Mouse (Mus musculus) limb, embryonic 14.5 days (tissue): ENCODE measurements at regions not wholly inside any gene's neighbourhood (a gene's known extent, or its start where the extent isn't known, plus 50 kb on each side); places are given as distances from the start of the nearest gene placed in this dataset.

Source experiments
- ATAC-seq: fragments of 200-750 bp; cut with Nextera tagmentation; 2 replicates; pipeline ENCODE4 v1.8.0; 2017; ENCODE audit warnings: low read depth, moderate number of reproducible peaks, moderate TSS enrichment; ENCODE audit not compliant: low FRiP score
- DNase-seq: peaks from one replicate; pipeline ENCODE4 v3.0.0-alpha.2; 2015; ENCODE audit warnings: low spot score
- H3K27ac ChIP-seq: fragments of 300-500 bp; sonication (generic); replicated peaks from 2 replicates; pipeline ENCODE4 v1.5.1; 2014; ENCODE audit warnings: low read depth, mild to moderate bottlenecking, low read length, moderate library complexity, mixed read lengths
- H3K27me3 ChIP-seq: fragments of 300-500 bp; sonication (generic); 2 replicates; pipeline ENCODE4 v1.6.1; 2014; ENCODE audit warnings: low read length, mixed read lengths; ENCODE audit not compliant: control insufficient read depth, insufficient read depth
- H3K36me3 ChIP-seq: fragments of 300-500 bp; sonication (generic); 2 replicates; pipeline ENCODE4 v1.6.1; 2014; ENCODE audit warnings: mild to moderate bottlenecking, low read length, moderate library complexity, mixed read lengths; ENCODE audit not compliant: control insufficient read depth, insufficient read depth
- H3K4me1 ChIP-seq: fragments of 300-500 bp; sonication (generic); 2 replicates; pipeline ENCODE4 v1.6.1; 2014; ENCODE audit warnings: antibody characterized with exemption, low read length, mixed read lengths; ENCODE audit not compliant: control insufficient read depth, insufficient read depth
- H3K4me2 ChIP-seq: fragments of 300-500 bp; sonication (generic); replicated peaks from 2 replicates; pipeline ENCODE4 v1.6.1; 2014; ENCODE audit warnings: low read depth, mild to moderate bottlenecking, low read length, moderate library complexity; ENCODE audit not compliant: severe bottlenecking
- H3K4me3 ChIP-seq: fragments of 300-500 bp; sonication (generic); replicated peaks from 2 replicates; pipeline ENCODE4 v1.5.1; 2014; ENCODE audit warnings: low read length
- H3K9ac ChIP-seq: fragments of 300-500 bp; sonication (generic); 2 replicates; pipeline ENCODE4 v1.6.1; 2014; ENCODE audit warnings: mild to moderate bottlenecking, low read depth, low read length, moderate library complexity; ENCODE audit not compliant: severe bottlenecking
- H3K9me3 ChIP-seq: fragments of 300-500 bp; sonication (generic); 2 replicates; pipeline ENCODE4 v1.6.1; 2016; ENCODE audit warnings: low read length; ENCODE audit not compliant: control insufficient read depth
- POLR2A ChIP-seq: fragments of 200-500 bp; IDR thresholded peaks from 2 replicates; pipeline ENCODE4 v1.8.0; 2012; ENCODE audit warnings: inconsistent platforms, mild to moderate bottlenecking, moderate library complexity, borderline replicate concordance; ENCODE audit not compliant: insufficient read depth, insufficient read length; ENCODE audit errors: extremely low read depth
- WGBS: fragments of 180-500 bp; shearing (Covaris S2); extraction: QIAGEN DNeasy Blood & Tissue Kit; methylation state at CpG from one replicate; pipeline ENCODE4 v1.1.7; 2014; 5-methylcytosine and 5-hydroxymethylcytosine counted together

GRCm38 (mm10) chr12:32619830-32620229 is 199.5 kb upstream of the Nampt start:
- DNase-seq, result no peak
- TF ChIP-seq POLR2A, result no peak
- Histone ChIP-seq H3K27ac (no peak overlapping the region), H3K9me3 (0 out of 2 replicates have a peak, but pooled peaks cover 4% of the 10 kb centered on the region), H3K36me3 (no peaks in the 10 kb centered on the region), H3K27me3 (no peaks in the 10 kb centered on the region), H3K4me2 (no peak overlapping the region), H3K4me3 (no peak overlapping the region), H3K4me1 (no peaks in the 10 kb centered on the region), H3K9ac (no peak overlapping the region)
- WGBS, result 65% methylated on average over 4 of the region's 4 CpGs
- no peak for ATAC-seq

GRCm38 (mm10) chr12:32621739-32622138 is 197.6 kb upstream of the Nampt start:
- DNase-seq (no peak), ATAC-seq (no peak)
- Histone ChIP-seq H3K9me3 (0 out of 2 replicates have a peak, but pooled peaks cover 4% of the 10 kb centered on the region), H3K36me3 (no peaks in the 10 kb centered on the region), H3K4me2 (no peak overlapping the region), H3K9ac (no peak overlapping the region), H3K27me3 (no peaks in the 10 kb centered on the region), H3K4me1 (no peaks in the 10 kb centered on the region), H3K4me3 (no peak overlapping the region), H3K27ac (no peak overlapping the region)
- TF ChIP-seq POLR2A, result no peak
- 85% methylated on average over 5 of the region's 5 CpGs for WGBS

- no peak overlapping the region for H3K27ac ChIP-seq
- TF ChIP-seq POLR2A, result no peak
- no peak overlapping the region for H3K9ac ChIP-seq
- ATAC-seq (no peak), DNase-seq (no peak)
- 14% methylated on average over 1 of the region's 1 CpGs for WGBS
- no peak overlapping the region for H3K4me3 ChIP-seq
- no peak overlapping the region for H3K4me2 ChIP-seq
- no peaks in the 10 kb centered on the region for H3K9me3 ChIP-seq
- no peaks in the 10 kb centered on the region for H3K36me3 ChIP-seq
- H3K4me1 ChIP-seq, result 0 out of 2 replicates have a peak, but pooled peaks cover 5% of the 10 kb centered on the region
- H3K27me3 ChIP-seq, result no peaks in the 10 kb centered on the region
These were observed 190.8 kb upstream of the Nampt start for GRCm38 (mm10) chr12:32628552-32628951.

- 66% methylated on average over 3 of the region's 3 CpGs for WGBS
- Histone ChIP-seq H3K27ac (no peak overlapping the region), H3K4me1 (0 out of 2 replicates have a peak, but pooled peaks cover 5% of the 10 kb centered on the region), H3K4me3 (no peak overlapping the region), H3K9ac (no peak overlapping the region), H3K27me3 (no peaks in the 10 kb centered on the region), H3K36me3 (no peaks in the 10 kb centered on the region), H3K4me2 (no peak overlapping the region), H3K9me3 (no peaks in the 10 kb centered on the region)
- ATAC-seq (no peak), DNase-seq (no peak)
- TF ChIP-seq POLR2A, result no peak
These were observed 186.4 kb upstream of the Nampt start for GRCm38 (mm10) chr12:32632935-32633334.

GRCm38 (mm10) chr12:32635055-32635454 is 184.3 kb upstream of the Nampt start:
- H3K27ac ChIP-seq, result no peak overlapping the region
- TF ChIP-seq POLR2A, result no peak
- no peaks in the 10 kb centered on the region for H3K27me3 ChIP-seq
- no peak for ATAC-seq
- H3K9me3 ChIP-seq, result no peaks in the 10 kb centered on the region
- H3K36me3 ChIP-seq, result no peaks in the 10 kb centered on the region
- WGBS, result 30% methylated on average over 5 of the region's 5 CpGs
- DNase-seq, result no peak
- no peak overlapping the region for H3K9ac ChIP-seq
- no peak overlapping the region for H3K4me2 ChIP-seq
- H3K4me3 ChIP-seq, result no peak overlapping the region
- no peaks in the 10 kb centered on the region for H3K4me1 ChIP-seq
